Mouse (Mus musculus): ENCODE data around the gene Ksr2.

- TF ChIP-seq POLR2A (IDR thresholded peaks at IDR 0.05; ENCODE audit: low read depth, low read length) (no peak), CTCF (IDR thresholded peaks at IDR 0.05; ENCODE audit: extremely low read depth, insufficient read length, insufficient replicate concordance, low read depth, low read length) (no peak)
Observed at GRCm38 (mm10) chr5:117397371-117397770, 16.4 kb upstream of the Ksr2 start.

Data from small intestine, adult 2 months (tissue).